Mouse (Mus musculus) T-helper 1 cell (primary cell): ENCODE results near the gene Zyx.

Experiments
- in situ Hi-C: fragments of 300-600 bp; cut with MboI, MseI; formaldehyde crosslinking; loops from one replicate; pipeline ENCODE4 v1.15.1; 2025; ENCODE audit warnings: high pct_unique_total_duplicates

Gene Zyx

GRCm38 (mm10) chr6:42350021-42350967 lies 864 bp downstream of the Zyx start:
- in situ Hi-C loops = no loop called here

- in situ Hi-C loops = no loop called here
Observed at GRCm38 (mm10) chr6:42350968-42351775, 1.7 kb downstream of the Zyx start.

GRCm38 (mm10) chr6:42351776-42352485 lies 2.5 kb downstream of the Zyx start:
- in situ Hi-C loops = no loop called here

- in situ Hi-C loops = no loop called here
Observed at GRCm38 (mm10) chr6:42352486-42352846, 3.0 kb downstream of the Zyx start.

- in situ Hi-C loops = no loop called here
Observed at GRCm38 (mm10) chr6:42353180-42353579, 3.8 kb downstream of the Zyx start.

GRCm38 (mm10) chr6:42354076-42355019 lies 4.9 kb downstream of the Zyx start:
- in situ Hi-C loops = no loop called here

GRCm38 (mm10) chr6:42355366-42355765 lies 5.9 kb downstream of the Zyx start:
- in situ Hi-C loops = no loop called here

- in situ Hi-C loops = no loop called here
Observed at GRCm38 (mm10) chr6:42355794-42356600, 6.6 kb downstream of the Zyx start.

GRCm38 (mm10) chr6:42356913-42357312 lies 7.5 kb downstream of the Zyx start:
- in situ Hi-C loops = no loop called here

GRCm38 (mm10) chr6:42357901-42358300 lies 8.5 kb downstream of the Zyx start:
- in situ Hi-C loops = no loop called here

GRCm38 (mm10) chr6:42358901-42359300 lies 9.5 kb downstream of the Zyx start:
- in situ Hi-C loops = no loop called here

- in situ Hi-C loops = no loop called here
Observed at GRCm38 (mm10) chr6:42359364-42360147, 10.1 kb downstream of the Zyx start.

- in situ Hi-C loops = no loop called here
Observed at GRCm38 (mm10) chr6:42360231-42360840, 10.9 kb downstream of the Zyx start.

- in situ Hi-C loops = no loop called here
Observed at GRCm38 (mm10) chr6:42361041-42361895, 11.8 kb downstream of the Zyx start.

- in situ Hi-C loops = no loop called here
Observed at GRCm38 (mm10) chr6:42362074-42362473, 12.6 kb downstream of the Zyx start.

GRCm38 (mm10) chr6:42362497-42362896 lies 13.1 kb downstream of the Zyx start:
- in situ Hi-C loops = no loop called here

- in situ Hi-C loops = no loop called here
Observed at GRCm38 (mm10) chr6:42362974-42363373, 13.5 kb downstream of the Zyx start.

- in situ Hi-C loops = no loop called here
Observed at GRCm38 (mm10) chr6:42364066-42364465, 14.6 kb downstream of the Zyx start.
